Mouse (Mus musculus): ENCODE data around the gene Tpst1. TPM values are rescaled to one million over a fixed set of nuclear protein-coding genes. Genes with fewer than 3 reads are reported as not detected.

Tpst1 gene
- polyA plus RNA-seq, 1 experiment, result 33.0 TPM

DNA sequence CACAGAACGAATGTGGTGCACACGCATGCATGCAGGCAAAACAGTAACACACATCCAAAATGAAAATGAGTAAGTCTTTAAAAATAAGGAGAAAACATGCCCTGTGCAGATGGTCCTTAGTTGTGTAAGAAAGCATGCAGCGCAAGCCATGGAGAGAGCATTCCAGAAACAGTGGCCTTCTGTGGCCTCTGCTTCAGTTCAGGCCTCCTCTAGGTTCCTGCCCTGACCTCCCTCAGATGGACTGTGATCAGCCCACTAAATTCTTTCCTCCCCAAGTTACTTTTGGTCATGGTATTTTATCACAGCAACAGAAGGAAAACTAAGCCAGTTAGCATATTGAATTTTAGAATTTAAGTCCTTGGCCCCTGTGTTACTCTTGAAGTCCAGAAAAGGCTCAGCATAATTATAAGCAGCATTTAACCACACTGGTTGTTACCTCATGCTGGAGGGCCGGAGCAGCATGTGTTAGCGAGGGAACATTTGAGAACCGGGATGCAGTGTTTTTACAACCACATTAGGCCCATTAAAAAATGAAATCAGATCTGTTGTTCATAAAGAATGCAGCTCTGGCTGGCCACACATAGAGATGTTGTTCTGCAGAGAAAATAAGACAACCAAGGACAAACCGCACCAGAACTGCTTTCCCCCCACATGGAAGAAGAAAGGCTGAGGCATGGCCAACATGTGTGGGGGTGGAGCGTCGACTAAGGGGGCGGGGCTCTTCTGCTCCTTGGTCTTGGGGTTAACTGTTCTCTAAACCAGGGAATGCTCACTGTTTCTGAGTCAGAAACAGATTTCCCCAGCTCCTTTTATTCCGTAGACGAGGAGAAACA is 37.7 kb downstream of the Tpst1 start:
- TF ChIP-seq CTCF (IDR thresholded peaks at IDR 0.05; ENCODE audit: extremely low read depth, insufficient read depth, low read length) (no peak), POLR2A (IDR thresholded peaks at IDR 0.05; ENCODE audit: extremely low read depth, insufficient read depth, low read length) (no peak)
- Histone ChIP-seq H3K4me3 (ENCODE audit: insufficient read depth, low read length) (no peak overlapping the region), H3K27ac (ENCODE audit: insufficient read depth, low read length) (no peak overlapping the region), H3K4me1 (ENCODE audit: control insufficient read depth, insufficient read depth, low read length) (peaks cover 2% of the 10 kb centered on the region; the same call in 1 of the 2 replicates)

DNA sequence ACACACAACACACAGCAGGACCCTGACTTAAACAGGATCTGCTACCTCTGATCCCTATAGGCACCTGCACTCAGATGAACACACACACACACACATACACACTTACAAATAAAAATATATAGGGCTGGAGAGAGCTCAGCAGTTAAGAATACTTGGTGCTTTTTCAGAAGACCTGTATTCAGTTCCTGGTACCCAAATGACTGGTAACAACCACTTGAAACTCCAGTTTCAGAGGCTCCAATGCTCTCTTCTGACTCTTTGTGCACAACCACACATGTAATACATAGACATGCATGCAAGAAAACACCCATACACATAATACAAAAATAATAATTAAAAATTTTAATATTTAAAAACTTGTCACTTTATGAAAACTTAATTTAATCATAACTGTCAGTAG is 39.5 kb downstream of the Tpst1 start:
- H3K27ac ChIP-seq (ENCODE audit: insufficient read depth, low read length), result no peak overlapping the region
- H3K4me3 ChIP-seq (ENCODE audit: insufficient read depth, low read length), result no peak overlapping the region
- no peak for TF ChIP-seq CTCF (IDR thresholded peaks at IDR 0.05; ENCODE audit: extremely low read depth, insufficient read depth, low read length)
- TF ChIP-seq POLR2A (IDR thresholded peaks at IDR 0.05; ENCODE audit: extremely low read depth, insufficient read depth, low read length), result no peak
- no peaks in the 10 kb centered on the region; the same call in 1 of the 2 replicates for H3K4me1 ChIP-seq (ENCODE audit: control insufficient read depth, insufficient read depth, low read length)

DNA sequence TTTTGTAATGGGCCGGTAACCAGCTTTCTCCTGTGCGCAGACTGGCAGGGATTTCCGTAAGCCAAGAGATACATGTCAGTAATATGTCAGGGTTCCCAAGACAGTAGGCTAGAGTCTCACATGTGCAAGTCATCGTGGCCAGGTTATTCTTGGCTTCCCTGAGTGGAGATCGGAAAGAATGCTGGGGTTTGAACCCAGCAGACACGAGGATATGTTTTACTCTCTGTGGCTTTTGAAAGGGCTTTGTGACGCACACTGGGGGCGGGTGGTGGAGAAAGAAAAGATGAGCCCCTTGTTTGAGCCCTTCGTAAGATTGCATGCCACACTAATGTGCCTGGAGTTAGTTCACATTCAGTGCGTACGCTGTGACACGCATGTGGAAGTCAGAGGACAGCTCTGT is 43.0 kb downstream of the Tpst1 start:
- Histone ChIP-seq H3K27ac (ENCODE audit: insufficient read depth, low read length) (no peak overlapping the region), H3K4me3 (ENCODE audit: insufficient read depth, low read length) (no peak overlapping the region), H3K4me1 (ENCODE audit: control insufficient read depth, insufficient read depth, low read length) (peaks cover 2% of the 10 kb centered on the region)
- TF ChIP-seq POLR2A (IDR thresholded peaks at IDR 0.05; ENCODE audit: extremely low read depth, insufficient read depth, low read length) (no peak), CTCF (IDR thresholded peaks at IDR 0.05; ENCODE audit: extremely low read depth, insufficient read depth, low read length) (no peak)

DNA sequence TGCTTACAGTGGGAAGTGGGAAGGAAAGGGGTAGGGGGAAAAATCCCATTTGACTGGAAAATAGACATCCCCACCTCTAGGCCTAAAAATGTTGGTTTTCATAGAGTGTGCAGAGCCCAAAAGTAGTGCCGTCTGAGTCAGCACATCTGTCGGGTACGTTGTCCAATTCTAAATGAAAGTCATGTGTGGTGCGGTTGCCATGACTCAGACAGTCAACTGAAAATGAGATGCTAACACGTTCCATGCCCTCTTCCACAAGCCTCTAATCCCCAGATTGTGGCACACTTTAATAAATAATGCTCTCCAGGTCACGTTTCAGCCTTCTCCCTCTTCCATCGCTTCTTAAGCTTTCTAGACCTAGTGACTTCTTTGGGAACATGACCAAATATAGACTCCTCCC is 43.7 kb downstream of the Tpst1 start:
- TF ChIP-seq CTCF (IDR thresholded peaks at IDR 0.05; ENCODE audit: extremely low read depth, insufficient read depth, low read length) (no peak), POLR2A (IDR thresholded peaks at IDR 0.05; ENCODE audit: extremely low read depth, insufficient read depth, low read length) (no peak)
- Histone ChIP-seq H3K27ac (ENCODE audit: insufficient read depth, low read length) (no peak overlapping the region), H3K4me3 (ENCODE audit: insufficient read depth, low read length) (no peak overlapping the region), H3K4me1 (ENCODE audit: control insufficient read depth, insufficient read depth, low read length) (peaks cover 2% of the 10 kb centered on the region)

DNA sequence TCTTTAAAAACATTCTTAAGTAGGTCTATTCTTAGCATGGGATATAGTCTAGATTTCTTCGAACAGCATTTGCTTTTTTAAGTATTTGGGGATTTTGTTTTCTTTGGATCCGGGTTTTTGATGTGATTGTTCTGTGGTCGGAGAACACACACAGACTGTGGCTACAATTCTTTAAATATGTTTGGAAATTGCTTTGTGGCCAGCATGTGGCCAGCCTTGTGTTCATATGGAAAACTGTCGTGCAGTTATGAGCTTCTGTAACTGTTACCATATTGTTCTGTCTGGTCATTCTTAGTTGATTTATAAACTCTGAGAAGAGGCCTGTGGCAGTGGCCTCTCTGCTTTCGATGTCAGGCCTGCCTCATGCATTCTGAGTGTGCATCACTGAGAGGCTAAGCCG is 44.8 kb downstream of the Tpst1 start:
- Histone ChIP-seq H3K27ac (ENCODE audit: insufficient read depth, low read length) (0 out of 2 replicates have a peak overlapping the region, but pooled peaks have one; percentile 37), H3K4me3 (ENCODE audit: insufficient read depth, low read length) (no peak overlapping the region), H3K4me1 (ENCODE audit: control insufficient read depth, insufficient read depth, low read length) (peaks cover 2% of the 10 kb centered on the region)
- TF ChIP-seq CTCF (IDR thresholded peaks at IDR 0.05; ENCODE audit: extremely low read depth, insufficient read depth, low read length), result no peak
- no peak for TF ChIP-seq POLR2A (IDR thresholded peaks at IDR 0.05; ENCODE audit: extremely low read depth, insufficient read depth, low read length)

DNA sequence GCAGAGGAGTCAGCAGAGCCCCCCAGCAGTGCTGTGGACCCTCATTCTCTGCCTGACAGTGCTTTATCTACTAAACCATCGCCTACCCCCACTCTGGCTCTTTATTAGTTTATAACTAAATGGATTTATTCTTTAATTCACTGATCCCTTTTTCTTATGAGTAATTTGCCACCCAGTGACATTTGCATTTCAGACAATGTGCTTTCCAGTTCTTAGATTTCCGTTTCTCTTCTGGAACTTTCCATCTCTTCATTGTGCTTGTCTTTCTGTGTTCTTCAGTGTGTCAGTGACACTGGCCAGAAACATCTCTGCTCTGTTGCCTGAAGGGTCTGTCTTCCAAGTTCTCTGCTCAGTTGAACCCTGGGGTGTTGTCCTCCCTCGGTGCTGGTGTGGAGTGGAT is 46.1 kb downstream of the Tpst1 start:
- Histone ChIP-seq H3K4me3 (ENCODE audit: insufficient read depth, low read length) (no peak overlapping the region), H3K27ac (ENCODE audit: insufficient read depth, low read length) (no peak overlapping the region), H3K4me1 (ENCODE audit: control insufficient read depth, insufficient read depth, low read length) (peaks cover 2% of the 10 kb centered on the region)
- TF ChIP-seq POLR2A (IDR thresholded peaks at IDR 0.05; ENCODE audit: extremely low read depth, insufficient read depth, low read length) (no peak), CTCF (IDR thresholded peaks at IDR 0.05; ENCODE audit: extremely low read depth, insufficient read depth, low read length) (no peak)

DNA sequence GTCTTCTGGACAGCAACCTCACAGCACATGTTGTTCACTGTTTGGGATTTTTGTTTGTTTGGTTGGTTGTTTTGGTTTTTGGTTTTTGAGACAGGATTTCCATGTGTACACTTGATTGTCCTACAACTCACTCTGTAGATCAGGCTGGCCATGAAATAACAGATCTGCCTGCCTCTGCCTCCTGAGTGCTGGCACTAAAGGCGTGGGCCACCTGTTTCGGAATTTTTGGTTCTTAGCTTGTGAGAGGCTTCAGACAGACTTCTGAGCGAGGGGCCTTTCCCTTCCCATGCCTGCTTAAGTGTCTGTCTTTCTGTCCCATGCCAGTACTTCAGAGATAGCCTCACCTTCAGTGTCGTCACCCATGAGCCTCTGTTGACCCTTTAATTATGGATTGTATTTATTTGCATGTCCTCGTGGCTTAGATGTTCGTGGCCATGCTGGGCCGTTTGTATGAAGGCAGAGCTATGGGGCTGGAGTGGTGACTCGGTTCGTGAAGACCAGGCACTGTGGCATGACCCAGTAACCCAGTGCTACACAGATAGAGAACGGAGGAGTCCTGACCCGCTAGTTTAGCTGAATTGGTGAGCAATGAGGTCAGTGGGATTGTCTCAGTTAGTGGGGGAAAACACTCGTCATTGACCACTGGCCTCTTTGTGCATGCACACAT is 47.1 kb downstream of the Tpst1 start:
- no peak overlapping the region for H3K27ac ChIP-seq (ENCODE audit: insufficient read depth, low read length)
- TF ChIP-seq POLR2A (IDR thresholded peaks at IDR 0.05; ENCODE audit: extremely low read depth, insufficient read depth, low read length), result no peak
- no peak for TF ChIP-seq CTCF (IDR thresholded peaks at IDR 0.05; ENCODE audit: extremely low read depth, insufficient read depth, low read length)
- peaks cover 2% of the 10 kb centered on the region for H3K4me1 ChIP-seq (ENCODE audit: control insufficient read depth, insufficient read depth, low read length)
- H3K4me3 ChIP-seq (ENCODE audit: insufficient read depth, low read length), result no peak overlapping the region

DNA sequence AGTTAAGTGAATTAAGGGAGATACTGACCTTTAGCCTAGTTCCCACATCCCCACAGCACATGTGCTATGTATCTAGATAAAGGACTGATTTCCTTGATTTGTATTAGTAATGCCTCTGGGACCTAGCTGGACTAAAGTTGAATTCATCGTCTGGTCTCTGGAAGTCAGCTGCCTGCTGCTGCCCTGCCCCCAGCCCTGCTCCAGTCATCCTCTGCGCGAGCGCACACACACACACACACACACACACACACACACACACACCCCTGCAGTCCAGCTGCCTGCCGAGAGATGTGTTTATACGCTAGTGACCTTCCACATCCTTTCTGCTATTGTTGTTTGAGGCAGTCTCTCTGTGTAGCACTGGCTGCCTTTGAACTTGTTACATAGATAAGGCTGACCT is 47.8 kb downstream of the Tpst1 start:
- no peak overlapping the region for H3K4me3 ChIP-seq (ENCODE audit: insufficient read depth, low read length)
- TF ChIP-seq POLR2A (IDR thresholded peaks at IDR 0.05; ENCODE audit: extremely low read depth, insufficient read depth, low read length) (no peak), CTCF (IDR thresholded peaks at IDR 0.05; ENCODE audit: extremely low read depth, insufficient read depth, low read length) (no peak)
- H3K4me1 ChIP-seq (ENCODE audit: control insufficient read depth, insufficient read depth, low read length), result peaks cover 2% of the 10 kb centered on the region
- no peak overlapping the region for H3K27ac ChIP-seq (ENCODE audit: insufficient read depth, low read length)

DNA sequence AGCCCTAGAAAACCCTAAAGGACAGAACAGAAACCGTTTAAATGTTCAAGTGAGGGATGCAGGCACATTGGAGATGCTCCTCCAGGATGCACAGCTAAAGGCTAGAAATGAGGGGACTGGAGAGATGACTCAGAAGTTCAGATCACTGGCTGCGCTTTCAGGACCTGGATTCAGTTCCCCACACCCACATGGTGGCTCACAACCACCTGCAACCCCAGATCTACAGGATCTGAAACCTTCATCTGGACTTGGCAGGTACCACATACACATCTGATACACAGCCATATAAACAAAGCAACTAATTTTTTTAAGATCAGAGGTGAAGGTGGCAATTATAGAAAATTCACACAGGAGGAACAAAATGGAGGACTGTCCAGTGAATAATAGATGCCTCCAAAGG is 49.2 kb downstream of the Tpst1 start:
- Histone ChIP-seq H3K4me3 (ENCODE audit: insufficient read depth, low read length) (no peak overlapping the region), H3K27ac (ENCODE audit: insufficient read depth, low read length) (no peak overlapping the region), H3K4me1 (ENCODE audit: control insufficient read depth, insufficient read depth, low read length) (peaks cover 2% of the 10 kb centered on the region)
- TF ChIP-seq POLR2A (IDR thresholded peaks at IDR 0.05; ENCODE audit: extremely low read depth, insufficient read depth, low read length), result no peak

DNA sequence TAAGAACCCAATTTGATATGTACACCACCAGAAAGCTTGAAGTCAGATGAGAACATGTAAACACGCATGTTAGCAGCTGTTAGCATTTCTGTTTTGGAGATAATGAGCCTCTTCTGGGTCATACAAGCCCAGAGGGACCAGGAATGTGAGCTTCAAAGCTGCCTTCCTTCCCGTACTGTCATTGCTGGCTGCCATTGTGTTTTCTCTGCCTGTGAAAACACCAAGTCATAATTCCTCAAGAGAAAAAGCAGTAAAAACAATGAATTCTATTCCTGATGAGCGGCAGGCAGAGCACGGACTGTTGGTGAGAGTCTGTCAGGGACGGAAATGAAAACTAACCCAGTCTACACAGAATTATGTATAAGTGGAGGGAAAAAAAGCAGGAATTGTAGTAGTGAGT is 51.1 kb downstream of the Tpst1 start:
- Histone ChIP-seq H3K27ac (ENCODE audit: insufficient read depth, low read length) (no peak overlapping the region), H3K4me3 (ENCODE audit: insufficient read depth, low read length) (no peak overlapping the region), H3K4me1 (ENCODE audit: control insufficient read depth, insufficient read depth, low read length) (peaks cover 5% of the 10 kb centered on the region)
- no peak for TF ChIP-seq CTCF (IDR thresholded peaks at IDR 0.05; ENCODE audit: extremely low read depth, insufficient read depth, low read length)
- TF ChIP-seq POLR2A (IDR thresholded peaks at IDR 0.05; ENCODE audit: extremely low read depth, insufficient read depth, low read length), result no peak

Measured in cortical plate, adult 2 months (tissue).